Mouse (Mus musculus): Measurements from ENCODE around the gene Gm20388. TPM values are rescaled to one million over a fixed set of nuclear protein-coding genes. Genes with fewer than 3 reads are reported as not detected.

Gm20388 gene
- polyA plus RNA-seq, 1 experiment = 28.1 TPM

DNA sequence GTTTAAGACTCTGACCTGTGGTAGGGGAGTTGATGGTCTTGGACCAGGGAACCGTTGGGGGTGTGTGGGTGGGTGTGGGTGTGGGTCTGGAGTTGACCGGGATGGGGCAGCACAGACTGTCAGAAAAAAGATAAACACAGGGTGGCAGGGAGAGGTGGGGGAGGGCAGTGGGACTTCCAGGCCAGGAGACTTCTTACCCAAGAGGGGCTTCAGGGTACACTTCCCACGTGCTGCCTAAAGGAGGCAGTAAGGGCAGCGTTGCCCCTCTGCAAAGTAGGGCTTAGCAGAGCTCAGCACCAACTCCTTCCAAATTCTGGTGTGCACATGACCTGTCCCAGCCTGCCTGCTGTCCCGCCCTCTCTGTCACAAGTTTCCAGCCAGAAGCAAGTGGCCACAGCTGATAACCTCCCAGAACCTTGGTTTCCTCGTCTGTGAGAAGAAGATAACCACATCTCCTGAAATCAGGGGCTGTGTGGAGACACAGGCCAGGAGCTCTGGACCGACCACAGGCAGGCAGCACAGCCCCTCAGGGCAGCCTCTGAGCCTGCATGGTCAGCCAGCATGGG is 2808.9 kb downstream of the Gm20388 start:
- TF ChIP-seq CTCF (IDR thresholded peaks at IDR 0.05; ENCODE audit: low read depth, low read length) (peak; percentile 6), EP300 (IDR thresholded peaks at IDR 0.05; ENCODE audit: insufficient read depth, low read depth, low read length) (no peak), POLR2A (IDR thresholded peaks at IDR 0.05; ENCODE audit: insufficient read depth, low read length) (no peak)
- H3K9me3 ChIP-seq (replicated peaks; ENCODE audit: control insufficient read depth, insufficient read depth, low read length, poor library complexity, severe bottlenecking) = no peaks in the 10 kb centered on the region
- no peak overlapping the region for H3K9ac ChIP-seq (ENCODE audit: low read depth, poor library complexity, severe bottlenecking)
- no peaks in the 10 kb centered on the region for H3K27me3 ChIP-seq (ENCODE audit: control insufficient read depth, insufficient read depth, low read length, poor library complexity, severe bottlenecking)
- no peaks in the 10 kb centered on the region for H3K4me1 ChIP-seq (ENCODE audit: control insufficient read depth, insufficient read depth, low read length)
- no peak overlapping the region for H3K27ac ChIP-seq (ENCODE audit: insufficient read depth, low read length)
- H3K4me3 ChIP-seq (ENCODE audit: low read depth, low read length) = no peak overlapping the region
- H3K36me3 ChIP-seq (ENCODE audit: control insufficient read depth, insufficient read depth, low read length, poor library complexity, severe bottlenecking) = no peaks in the 10 kb centered on the region

DNA sequence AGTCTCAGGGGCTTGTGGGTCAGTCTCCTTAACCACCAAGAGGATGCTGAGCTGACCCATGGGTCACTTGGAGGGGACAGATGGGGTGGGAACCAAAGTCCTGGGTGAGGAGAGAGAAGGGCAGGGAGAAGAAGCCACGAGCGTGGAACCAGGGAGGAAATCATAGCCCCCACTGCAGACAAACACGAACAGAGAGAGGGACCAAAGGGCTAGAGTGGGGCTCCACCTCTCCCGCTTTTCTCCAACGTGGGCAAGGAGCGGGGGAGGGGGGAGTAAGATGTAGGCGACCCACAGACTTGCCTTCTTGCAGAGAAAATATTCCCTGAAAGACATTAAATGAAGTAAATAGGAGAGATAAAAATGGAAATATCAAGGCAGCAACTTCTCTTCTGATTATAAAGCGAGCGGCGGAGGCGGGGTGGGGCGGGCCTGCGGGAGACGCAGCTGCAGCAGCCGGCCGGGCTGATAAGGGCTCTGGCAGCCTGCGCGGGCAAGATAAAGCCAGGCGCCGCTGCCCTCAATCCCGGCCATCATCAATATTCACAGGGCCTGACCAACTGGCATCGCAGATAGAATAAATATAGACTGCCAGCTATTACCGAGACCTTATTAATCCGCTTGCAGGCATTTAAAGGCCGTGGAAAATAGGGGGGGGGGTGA is 2809.6 kb downstream of the Gm20388 start:
- TF ChIP-seq CTCF (IDR thresholded peaks at IDR 0.05; ENCODE audit: low read depth, low read length) = no peak
- no peak for TF ChIP-seq EP300 (IDR thresholded peaks at IDR 0.05; ENCODE audit: insufficient read depth, low read depth, low read length)
- TF ChIP-seq POLR2A (IDR thresholded peaks at IDR 0.05; ENCODE audit: insufficient read depth, low read length) = no peak
- H3K27me3 ChIP-seq (ENCODE audit: control insufficient read depth, insufficient read depth, low read length, poor library complexity, severe bottlenecking) = no peaks in the 10 kb centered on the region
- no peak overlapping the region for H3K9ac ChIP-seq (ENCODE audit: low read depth, poor library complexity, severe bottlenecking)

GRCm38 (mm10) chr8:122720811-122721640 is 2810.4 kb downstream of the Gm20388 start:
- TF ChIP-seq EP300 (IDR thresholded peaks at IDR 0.05; ENCODE audit: insufficient read depth, low read depth, low read length) = no peak
- no peak for TF ChIP-seq POLR2A (IDR thresholded peaks at IDR 0.05; ENCODE audit: insufficient read depth, low read length)
- no peak for TF ChIP-seq CTCF (IDR thresholded peaks at IDR 0.05; ENCODE audit: low read depth, low read length)
- Histone ChIP-seq H3K4me3 (ENCODE audit: low read depth, low read length) (no peak overlapping the region), H3K36me3 (ENCODE audit: control insufficient read depth, insufficient read depth, low read length, poor library complexity, severe bottlenecking) (no peaks in the 10 kb centered on the region), H3K27ac (ENCODE audit: insufficient read depth, low read length) (no peak overlapping the region), H3K27me3 (ENCODE audit: control insufficient read depth, insufficient read depth, low read length, poor library complexity, severe bottlenecking) (no peaks in the 10 kb centered on the region), H3K4me1 (ENCODE audit: control insufficient read depth, insufficient read depth, low read length) (no peaks in the 10 kb centered on the region), H3K9ac (ENCODE audit: low read depth, poor library complexity, severe bottlenecking) (no peak overlapping the region), H3K9me3 (replicated peaks; ENCODE audit: control insufficient read depth, insufficient read depth, low read length, poor library complexity, severe bottlenecking) (no peaks in the 10 kb centered on the region)

More for the DNA sequence above, 2809.6 kb downstream of the Gm20388 start:
- H3K4me1 ChIP-seq (ENCODE audit: control insufficient read depth, insufficient read depth, low read length) = no peaks in the 10 kb centered on the region
- no peak overlapping the region for H3K27ac ChIP-seq (ENCODE audit: insufficient read depth, low read length)
- H3K4me3 ChIP-seq (ENCODE audit: low read depth, low read length) = no peak overlapping the region
- no peaks in the 10 kb centered on the region for H3K9me3 ChIP-seq (replicated peaks; ENCODE audit: control insufficient read depth, insufficient read depth, low read length, poor library complexity, severe bottlenecking)
- H3K36me3 ChIP-seq (ENCODE audit: control insufficient read depth, insufficient read depth, low read length, poor library complexity, severe bottlenecking) = no peaks in the 10 kb centered on the region

GRCm38 (mm10) chr8:122725187-122725586 is 2814.5 kb downstream of the Gm20388 start:
- Histone ChIP-seq H3K4me1 (ENCODE audit: control insufficient read depth, insufficient read depth, low read length) (no peaks in the 10 kb centered on the region), H3K4me3 (ENCODE audit: low read depth, low read length) (no peak overlapping the region), H3K36me3 (ENCODE audit: control insufficient read depth, insufficient read depth, low read length, poor library complexity, severe bottlenecking) (no peaks in the 10 kb centered on the region), H3K27me3 (ENCODE audit: control insufficient read depth, insufficient read depth, low read length, poor library complexity, severe bottlenecking) (no peaks in the 10 kb centered on the region), H3K27ac (ENCODE audit: insufficient read depth, low read length) (no peak overlapping the region), H3K9me3 (replicated peaks; ENCODE audit: control insufficient read depth, insufficient read depth, low read length, poor library complexity, severe bottlenecking) (no peaks in the 10 kb centered on the region), H3K9ac (ENCODE audit: low read depth, poor library complexity, severe bottlenecking) (no peak overlapping the region)
- TF ChIP-seq EP300 (IDR thresholded peaks at IDR 0.05; ENCODE audit: insufficient read depth, low read depth, low read length) = no peak
- TF ChIP-seq POLR2A (IDR thresholded peaks at IDR 0.05; ENCODE audit: insufficient read depth, low read length) = no peak
- TF ChIP-seq CTCF (IDR thresholded peaks at IDR 0.05; ENCODE audit: low read depth, low read length) = no peak

- no peaks in the 10 kb centered on the region for H3K36me3 ChIP-seq (ENCODE audit: control insufficient read depth, insufficient read depth, low read length, poor library complexity, severe bottlenecking)
- no peak overlapping the region for H3K4me3 ChIP-seq (ENCODE audit: low read depth, low read length)
- H3K9ac ChIP-seq (ENCODE audit: low read depth, poor library complexity, severe bottlenecking) = no peak overlapping the region
- H3K9me3 ChIP-seq (replicated peaks; ENCODE audit: control insufficient read depth, insufficient read depth, low read length, poor library complexity, severe bottlenecking) = no peaks in the 10 kb centered on the region
- H3K27me3 ChIP-seq (ENCODE audit: control insufficient read depth, insufficient read depth, low read length, poor library complexity, severe bottlenecking) = no peaks in the 10 kb centered on the region
- no peaks in the 10 kb centered on the region for H3K4me1 ChIP-seq (ENCODE audit: control insufficient read depth, insufficient read depth, low read length)
- no peak overlapping the region for H3K27ac ChIP-seq (ENCODE audit: insufficient read depth, low read length)
- no peak for TF ChIP-seq POLR2A (IDR thresholded peaks at IDR 0.05; ENCODE audit: insufficient read depth, low read length)
- no peak for TF ChIP-seq CTCF (IDR thresholded peaks at IDR 0.05; ENCODE audit: low read depth, low read length)
- TF ChIP-seq EP300 (IDR thresholded peaks at IDR 0.05; ENCODE audit: insufficient read depth, low read depth, low read length) = no peak
Measured at GRCm38 (mm10) chr8:122726789-122727188, 2816.1 kb downstream of the Gm20388 start.

Data from ES-Bruce4 (cell line).